Mouse (Mus musculus) liver, adult 2 months (tissue): Measurements from ENCODE around the gene Vmn1r121. TPM values are rescaled to one million over a fixed set of nuclear protein-coding genes. Genes with fewer than 3 reads are reported as not detected.
"Not testable (repeated sequence)": the region's sequence is repeated elsewhere in the genome, so short reads cannot be mapped to it uniquely, and the experiment has no call there.

Experiments used
- DNase-seq: peaks from one replicate; pipeline ENCODE4 v3.0.0-alpha.2; 2011; ENCODE audit warnings: low read depth, low spot score; ENCODE audit errors: extremely low read depth
- H3K27ac ChIP-seq: fragments of 200-500 bp; replicated peaks from 2 replicates; pipeline ENCODE4 v1.5.1; 2012; ENCODE audit warnings: low read depth, mild to moderate bottlenecking, control low read depth, inconsistent platforms, low read length; ENCODE audit not compliant: insufficient read depth
- H3K27me3 ChIP-seq: fragments of 200-500 bp; 2 replicates; pipeline ENCODE4 v1.6.1; 2012; ENCODE audit warnings: mild to moderate bottlenecking, moderate library complexity, low read length, inconsistent platforms; ENCODE audit not compliant: control insufficient read depth, insufficient read depth
- H3K36me3 ChIP-seq: fragments of 200-500 bp; 2 replicates; pipeline ENCODE4 v1.6.1; 2012; ENCODE audit warnings: low read length, inconsistent platforms; ENCODE audit not compliant: control insufficient read depth, insufficient read depth
- H3K4me1 ChIP-seq: fragments of 200-500 bp; 2 replicates; pipeline ENCODE4 v1.6.1; 2011; ENCODE audit warnings: low read length; ENCODE audit not compliant: control insufficient read depth, insufficient read depth
- H3K4me3 ChIP-seq: fragments of 200-500 bp; 2 replicates; pipeline ENCODE4 v1.5.1; 2011; ENCODE audit warnings: low read depth, mild to moderate bottlenecking, control low read depth, low read length, moderate library complexity; ENCODE audit not compliant: insufficient read depth
- H3K79me2 ChIP-seq: fragments of 200-500 bp; 2 replicates; pipeline ENCODE4 v1.6.1; 2012; ENCODE audit warnings: inconsistent platforms, mild to moderate bottlenecking, low read length, moderate library complexity; ENCODE audit not compliant: control insufficient read depth, insufficient read depth
- H3K9ac ChIP-seq: fragments of 200-500 bp; 2 replicates; pipeline ENCODE4 v1.6.1; 2012; ENCODE audit warnings: low read depth, mild to moderate bottlenecking, control low read depth, inconsistent platforms, low read length
- WGBS: fragments of 180-500 bp; shearing (Covaris S2); methylation state at CpG from one replicate; pipeline ENCODE4 v1.1.7; 2018; 5-methylcytosine and 5-hydroxymethylcytosine counted together
- polyA plus RNA-seq: library from polyadenylated mRNA; depleted of rRNA; stranded (reverse); fragments of >200 nt; gene quantifications from 2 replicates; pipeline ENCODE4 v1.2.3, GENCODE M21; 2012; rRNA removed
- total RNA-seq: library from RNA; depleted of rRNA; stranded (reverse); fragments of >200 nt; gene quantifications from 2 replicates; pipeline ENCODE4 v1.2.3, GENCODE M21; 2014; rRNA removed

Gene Vmn1r121
- total RNA-seq (not detected in 2 replicates), polyA plus RNA-seq (not detected in 2 replicates)

DNA sequence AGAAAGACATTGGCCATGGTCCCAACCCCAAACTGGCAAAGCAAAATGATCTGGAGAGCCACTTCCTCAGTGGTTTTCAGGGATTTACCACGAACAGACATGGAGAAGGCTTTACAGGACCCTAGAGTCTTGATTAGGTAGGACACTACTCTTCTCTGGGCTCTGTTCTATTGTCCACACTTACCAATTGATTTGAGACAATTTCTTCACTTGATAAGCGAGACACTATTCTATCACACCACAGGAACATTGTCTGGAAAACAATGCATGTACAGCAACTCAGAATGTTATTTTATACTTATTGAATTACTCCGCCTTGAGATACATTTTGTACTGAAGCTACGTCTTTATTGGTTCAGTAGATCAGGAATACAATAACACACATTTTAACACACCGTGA, at the start of gene Vmn1r121:
Vmn1r121 (minus strand) TSS at position 101 of the 400 bp plus-strand sequence.
- WGBS, result 62% methylated on average over 5 of the region's 5 CpGs
- H3K9ac ChIP-seq, H3K36me3 ChIP-seq, H3K4me3 ChIP-seq, H3K79me2 ChIP-seq, H3K4me1 ChIP-seq, DNase-seq, H3K27me3 ChIP-seq, H3K27ac ChIP-seq: not testable (repeated sequence)

DNA sequence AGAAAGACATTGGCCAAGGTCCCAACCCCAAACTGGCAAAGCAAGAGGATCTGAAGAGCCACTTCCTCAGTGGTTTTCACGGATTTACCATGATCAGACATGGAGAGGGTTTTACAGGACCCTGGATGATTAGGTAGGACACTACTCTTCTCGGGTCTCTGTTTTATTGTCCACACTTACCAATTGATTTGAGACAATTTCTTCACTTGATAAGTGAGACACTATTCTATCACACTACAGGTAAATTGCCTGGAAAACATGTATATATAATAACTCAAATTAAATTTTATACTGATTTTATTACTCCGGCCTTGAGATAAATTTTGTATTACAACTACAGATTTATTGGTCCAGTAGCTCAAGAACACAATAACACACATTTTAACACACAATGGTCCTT, 35.7 kb upstream of the Vmn1r121 start, which contains the start of gene Vmn1r122:
Vmn1r122 (minus strand) TSS at position 101 of the 400 bp plus-strand sequence.
- H3K27ac ChIP-seq, H3K4me3 ChIP-seq, DNase-seq, H3K4me1 ChIP-seq, H3K36me3 ChIP-seq, H3K9ac ChIP-seq, H3K27me3 ChIP-seq, H3K79me2 ChIP-seq: not testable (repeated sequence)
- 55% methylated on average over 3 of the region's 3 CpGs for WGBS

DNA sequence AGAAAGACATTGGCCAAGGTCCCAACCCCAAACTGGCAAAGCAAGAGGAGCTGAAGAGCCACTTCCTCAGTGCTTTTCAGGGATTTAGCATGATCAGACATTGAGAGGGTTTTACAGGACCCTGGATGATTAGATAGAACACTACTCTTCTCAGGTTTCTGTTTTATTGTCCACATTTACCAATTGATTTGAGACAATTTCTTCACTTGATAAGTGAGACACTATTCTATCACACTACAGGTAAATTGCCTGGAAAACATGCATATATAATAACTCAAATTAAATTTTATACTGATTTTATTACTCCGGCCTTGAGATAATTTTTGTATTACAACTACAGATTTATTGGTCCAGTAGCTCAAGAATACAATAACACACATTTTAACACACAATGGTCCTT, 44.6 kb downstream of the Vmn1r121 start, which contains the start of gene Vmn1r120:
Vmn1r120 (minus strand) TSS at position 101 of the 400 bp plus-strand sequence.
- not testable (repeated sequence) for H3K36me3 ChIP-seq, H3K27ac ChIP-seq, H3K4me1 ChIP-seq, H3K4me3 ChIP-seq, DNase-seq, H3K27me3 ChIP-seq, H3K9ac ChIP-seq, H3K79me2 ChIP-seq
- WGBS, result 76% methylated on average over 1 of the region's 1 CpGs

Other genes starting within 250 kb of the Vmn1r121 start
- not detected in 2 replicates for gene Vmn1r116, start 226.3 kb downstream of the Vmn1r121 start, total RNA-seq
- gene Vmn1r116, start 226.3 kb downstream of the Vmn1r121 start, polyA plus RNA-seq, result not detected in 2 replicates
- not detected in 2 replicates for gene Vmn1r117, start 214.4 kb downstream of the Vmn1r121 start, total RNA-seq
- gene Vmn1r117, start 214.4 kb downstream of the Vmn1r121 start, polyA plus RNA-seq, result not detected in 2 replicates
- not detected in 2 replicates for gene Vmn1r118, start 186.2 kb downstream of the Vmn1r121 start, total RNA-seq
- gene Vmn1r118, start 186.2 kb downstream of the Vmn1r121 start, polyA plus RNA-seq, result not detected in 2 replicates
- not detected in 2 replicates for gene Vmn1r119, start 86.1 kb downstream of the Vmn1r121 start, total RNA-seq
- not detected in 2 replicates for gene Vmn1r119, start 86.1 kb downstream of the Vmn1r121 start, polyA plus RNA-seq
- not detected in 2 replicates for gene Vmn1r120, start 44.7 kb downstream of the Vmn1r121 start, total RNA-seq
- not detected in 2 replicates for gene Vmn1r120, start 44.7 kb downstream of the Vmn1r121 start, polyA plus RNA-seq
- not detected in 2 replicates for gene Vmn1r122, start 35.6 kb upstream of the Vmn1r121 start, total RNA-seq
- not detected in 2 replicates for gene Vmn1r122, start 35.6 kb upstream of the Vmn1r121 start, polyA plus RNA-seq
- gene Vmn1r123, start 63.7 kb upstream of the Vmn1r121 start, total RNA-seq, result not detected in 2 replicates
- not detected in 2 replicates for gene Vmn1r123, start 63.7 kb upstream of the Vmn1r121 start, polyA plus RNA-seq
- not detected in 2 replicates for gene Gm5157, start 91.9 kb upstream of the Vmn1r121 start, total RNA-seq
- gene Gm5157, start 91.9 kb upstream of the Vmn1r121 start, polyA plus RNA-seq, result not detected in 2 replicates
- not detected in 2 replicates for gene Vmn1r124, start 162.1 kb upstream of the Vmn1r121 start, total RNA-seq
- gene Vmn1r124, start 162.1 kb upstream of the Vmn1r121 start, polyA plus RNA-seq, result not detected in 2 replicates
- not detected in 2 replicates for gene Vmn1r125, start 173.7 kb upstream of the Vmn1r121 start, total RNA-seq
- gene Vmn1r125, start 173.7 kb upstream of the Vmn1r121 start, polyA plus RNA-seq, result not detected in 2 replicates
- not detected in 2 replicates for gene Vmn1r126, start 203.0 kb upstream of the Vmn1r121 start, total RNA-seq
- not detected in 2 replicates for gene Vmn1r126, start 203.0 kb upstream of the Vmn1r121 start, polyA plus RNA-seq
- gene Vmn1r127, start 221.3 kb upstream of the Vmn1r121 start, total RNA-seq, result not detected in 2 replicates
- gene Vmn1r127, start 221.3 kb upstream of the Vmn1r121 start, polyA plus RNA-seq, result not detected in 2 replicates